Mouse (Mus musculus): ENCODE results near the gene Gdpd3. TPM values are rescaled to one million over a fixed set of nuclear protein-coding genes. Genes with fewer than 3 reads are reported as not detected.
"Not testable (repeated sequence)": the region's sequence is repeated elsewhere in the genome, so short reads cannot be mapped to it uniquely, and the experiment has no call there.

The Gdpd3 gene
- polyA plus RNA-seq (2014; fragmentation: Nextera tagmentation; extraction: Ambion mirVana), result 0.97 and 1.4 TPM in 2 replicates

GRCm38 (mm10) chr7:126766201-126766600 lies at the start of gene Gdpd3:
Gene Gdpd3, plus strand, starts transcription at chr7:126766334.
- Histone ChIP-seq H3K27me3 (ENCODE audit: control insufficient read depth, insufficient read depth, low read length) (no peaks in the 10 kb centered on the region), H3K27ac (ENCODE audit: low read depth, low read length) (no peak within 1 kb of the TSS), H3K4me1 (replicated peaks; ENCODE audit: control insufficient read depth, insufficient read depth, low read length) (0 out of 2 replicates have a peak, but pooled peaks cover 5% of the 10 kb centered on the region), H3K9me3 (ENCODE audit: control insufficient read depth, low read length) (no peaks in the 10 kb centered on the region), H3K36me3 (ENCODE audit: control insufficient read depth, insufficient read depth, low read length) (0 out of 2 replicates have a peak, but pooled peaks cover 2% of the 10 kb centered on the region), H3K4me2 (replicated peaks; ENCODE audit: low read depth, low read length) (no peak within 1 kb of the TSS), H3K4me3 (ENCODE audit: low read depth, low read length) (no peak within 1 kb of the TSS), H3K9ac (ENCODE audit: low read depth, low read length) (no peak within 1 kb of the TSS)
- WGBS, result 89% methylated on average over 16 of the region's 16 CpGs
- ATAC-seq (ENCODE audit: low FRiP score) (no peak), DNase-seq (ENCODE audit: low spot score) (no peak)

GRCm38 (mm10) chr7:126717566-126717965 lies 48.6 kb upstream of the Gdpd3 start:
- Histone ChIP-seq H3K4me3 (ENCODE audit: low read depth, low read length) (no peak overlapping the region), H3K4me1 (replicated peaks; ENCODE audit: control insufficient read depth, insufficient read depth, low read length) (no peaks in the 10 kb centered on the region), H3K27me3 (ENCODE audit: control insufficient read depth, insufficient read depth, low read length) (no peaks in the 10 kb centered on the region), H3K9ac (ENCODE audit: low read depth, low read length) (no peak overlapping the region), H3K27ac (ENCODE audit: low read depth, low read length) (no peak overlapping the region), H3K9me3 (ENCODE audit: control insufficient read depth, low read length) (no peaks in the 10 kb centered on the region), H3K36me3 (ENCODE audit: control insufficient read depth, insufficient read depth, low read length) (no peaks in the 10 kb centered on the region), H3K4me2 (replicated peaks; ENCODE audit: low read depth, low read length) (no peak overlapping the region)
- no peak for ATAC-seq (ENCODE audit: low FRiP score)
- no peak for DNase-seq (ENCODE audit: low spot score)
- 88% methylated on average over 3 of the region's 3 CpGs for WGBS

GRCm38 (mm10) chr7:126718787-126719337 lies 47.3 kb upstream of the Gdpd3 start:
- no peak for ATAC-seq (ENCODE audit: low FRiP score)
- 95% methylated on average over 5 of the region's 5 CpGs for WGBS

GRCm38 (mm10) chr7:126721635-126722034 lies 44.5 kb upstream of the Gdpd3 start:
- WGBS, result 90% methylated on average over 13 of the region's 13 CpGs
- ATAC-seq (ENCODE audit: low FRiP score) (no peak), DNase-seq (ENCODE audit: low spot score) (no peak)
- no peaks in the 10 kb centered on the region for H3K4me1 ChIP-seq (replicated peaks; ENCODE audit: control insufficient read depth, insufficient read depth, low read length)
- H3K27me3 ChIP-seq (ENCODE audit: control insufficient read depth, insufficient read depth, low read length), result no peaks in the 10 kb centered on the region
- H3K4me2 ChIP-seq (replicated peaks; ENCODE audit: low read depth, low read length), result no peak overlapping the region
- no peak overlapping the region for H3K4me3 ChIP-seq (ENCODE audit: low read depth, low read length)
- H3K9me3 ChIP-seq (ENCODE audit: control insufficient read depth, low read length), result no peaks in the 10 kb centered on the region
- no peak overlapping the region for H3K9ac ChIP-seq (ENCODE audit: low read depth, low read length)
- H3K36me3 ChIP-seq (ENCODE audit: control insufficient read depth, insufficient read depth, low read length), result no peaks in the 10 kb centered on the region
- H3K27ac ChIP-seq (ENCODE audit: low read depth, low read length), result no peak overlapping the region

More at GRCm38 (mm10) chr7:126718787-126719337, 47.3 kb upstream of the Gdpd3 start:
- Histone ChIP-seq H3K9me3 (ENCODE audit: control insufficient read depth, low read length) (no peaks in the 10 kb centered on the region), H3K9ac (ENCODE audit: low read depth, low read length) (no peak overlapping the region), H3K27ac (ENCODE audit: low read depth, low read length) (no peak overlapping the region), H3K4me3 (ENCODE audit: low read depth, low read length) (no peak overlapping the region), H3K4me1 (replicated peaks; ENCODE audit: control insufficient read depth, insufficient read depth, low read length) (no peaks in the 10 kb centered on the region), H3K36me3 (ENCODE audit: control insufficient read depth, insufficient read depth, low read length) (no peaks in the 10 kb centered on the region), H3K27me3 (ENCODE audit: control insufficient read depth, insufficient read depth, low read length) (no peaks in the 10 kb centered on the region), H3K4me2 (replicated peaks; ENCODE audit: low read depth, low read length) (no peak overlapping the region)
- no peak for DNase-seq (ENCODE audit: low spot score)

GRCm38 (mm10) chr7:126725077-126725476 lies 41.1 kb upstream of the Gdpd3 start:
- Histone ChIP-seq H3K4me1 (replicated peaks; ENCODE audit: control insufficient read depth, insufficient read depth, low read length) (no peaks in the 10 kb centered on the region), H3K9me3 (ENCODE audit: control insufficient read depth, low read length) (no peaks in the 10 kb centered on the region), H3K27me3 (ENCODE audit: control insufficient read depth, insufficient read depth, low read length) (no peaks in the 10 kb centered on the region), H3K4me2 (replicated peaks; ENCODE audit: low read depth, low read length) (no peak overlapping the region), H3K9ac (ENCODE audit: low read depth, low read length) (no peak overlapping the region), H3K27ac (ENCODE audit: low read depth, low read length) (no peak overlapping the region), H3K36me3 (ENCODE audit: control insufficient read depth, insufficient read depth, low read length) (no peaks in the 10 kb centered on the region), H3K4me3 (ENCODE audit: low read depth, low read length) (no peak overlapping the region)
- ATAC-seq (ENCODE audit: low FRiP score) (no peak), DNase-seq (ENCODE audit: low spot score) (no peak)
- 83% methylated on average over 3 of the region's 3 CpGs for WGBS

- DNase-seq (ENCODE audit: low spot score) (no peak), ATAC-seq (ENCODE audit: low FRiP score) (no peak)
- H3K4me2 ChIP-seq (replicated peaks; ENCODE audit: low read depth, low read length), result no peak overlapping the region
- 82% methylated on average over 5 of the region's 5 CpGs for WGBS
- H3K9ac ChIP-seq (ENCODE audit: low read depth, low read length), result no peak overlapping the region
- no peaks in the 10 kb centered on the region for H3K9me3 ChIP-seq (ENCODE audit: control insufficient read depth, low read length)
- no peaks in the 10 kb centered on the region for H3K27me3 ChIP-seq (ENCODE audit: control insufficient read depth, insufficient read depth, low read length)
- no peaks in the 10 kb centered on the region for H3K36me3 ChIP-seq (ENCODE audit: control insufficient read depth, insufficient read depth, low read length)
- no peak overlapping the region for H3K4me3 ChIP-seq (ENCODE audit: low read depth, low read length)
- no peak overlapping the region for H3K27ac ChIP-seq (ENCODE audit: low read depth, low read length)
- no peaks in the 10 kb centered on the region for H3K4me1 ChIP-seq (replicated peaks; ENCODE audit: control insufficient read depth, insufficient read depth, low read length)
These were observed 40.5 kb upstream of the Gdpd3 start for GRCm38 (mm10) chr7:126725667-126726066.

GRCm38 (mm10) chr7:126730256-126730789 lies 35.8 kb upstream of the Gdpd3 start:
- H3K27ac ChIP-seq (ENCODE audit: low read depth, low read length); H3K36me3 ChIP-seq (ENCODE audit: control insufficient read depth, insufficient read depth, low read length); H3K4me1 ChIP-seq (replicated peaks; ENCODE audit: control insufficient read depth, insufficient read depth, low read length); DNase-seq (ENCODE audit: low spot score); H3K9ac ChIP-seq (ENCODE audit: low read depth, low read length); H3K9me3 ChIP-seq (ENCODE audit: control insufficient read depth, low read length); ATAC-seq (ENCODE audit: low FRiP score); H3K4me2 ChIP-seq (replicated peaks; ENCODE audit: low read depth, low read length); H3K27me3 ChIP-seq (ENCODE audit: control insufficient read depth, insufficient read depth, low read length); H3K4me3 ChIP-seq (ENCODE audit: low read depth, low read length): not testable (repeated sequence)
- 85% methylated on average over 4 of the region's 4 CpGs for WGBS

GRCm38 (mm10) chr7:126736122-126736521 lies 30.0 kb upstream of the Gdpd3 start:
- 83% methylated on average over 8 of the region's 8 CpGs for WGBS
- H3K27ac ChIP-seq (ENCODE audit: low read depth, low read length), result no peak overlapping the region
- no peak overlapping the region for H3K4me3 ChIP-seq (ENCODE audit: low read depth, low read length)

GRCm38 (mm10) chr7:126739551-126739950 lies 26.6 kb upstream of the Gdpd3 start:
- 89% methylated on average over 17 of the region's 17 CpGs for WGBS
- H3K4me1 ChIP-seq (replicated peaks; ENCODE audit: control insufficient read depth, insufficient read depth, low read length), result no peaks in the 10 kb centered on the region

More at GRCm38 (mm10) chr7:126736122-126736521, 30.0 kb upstream of the Gdpd3 start:
- H3K36me3 ChIP-seq (ENCODE audit: control insufficient read depth, insufficient read depth, low read length), result no peaks in the 10 kb centered on the region
- ATAC-seq (ENCODE audit: low FRiP score) (no peak), DNase-seq (ENCODE audit: low spot score) (no peak)
- H3K9me3 ChIP-seq (ENCODE audit: control insufficient read depth, low read length), result no peaks in the 10 kb centered on the region
- H3K4me2 ChIP-seq (replicated peaks; ENCODE audit: low read depth, low read length), result no peak overlapping the region
- H3K27me3 ChIP-seq (ENCODE audit: control insufficient read depth, insufficient read depth, low read length), result no peaks in the 10 kb centered on the region
- no peaks in the 10 kb centered on the region for H3K4me1 ChIP-seq (replicated peaks; ENCODE audit: control insufficient read depth, insufficient read depth, low read length)
- no peak overlapping the region for H3K9ac ChIP-seq (ENCODE audit: low read depth, low read length)

More at GRCm38 (mm10) chr7:126739551-126739950, 26.6 kb upstream of the Gdpd3 start:
- no peak for ATAC-seq (ENCODE audit: low FRiP score)
- DNase-seq (ENCODE audit: low spot score), result no peak
- no peak overlapping the region for H3K4me2 ChIP-seq (replicated peaks; ENCODE audit: low read depth, low read length)
- no peaks in the 10 kb centered on the region for H3K36me3 ChIP-seq (ENCODE audit: control insufficient read depth, insufficient read depth, low read length)
- H3K9ac ChIP-seq (ENCODE audit: low read depth, low read length), result no peak overlapping the region
- no peak overlapping the region for H3K27ac ChIP-seq (ENCODE audit: low read depth, low read length)
- H3K4me3 ChIP-seq (ENCODE audit: low read depth, low read length), result no peak overlapping the region
- H3K9me3 ChIP-seq (ENCODE audit: control insufficient read depth, low read length), result no peaks in the 10 kb centered on the region
- no peaks in the 10 kb centered on the region for H3K27me3 ChIP-seq (ENCODE audit: control insufficient read depth, insufficient read depth, low read length)

All from hindbrain, embryonic 11.5 days (tissue).